ENCODE assay signal across 8 mouse cellular contexts in the genomic region with DNA sequence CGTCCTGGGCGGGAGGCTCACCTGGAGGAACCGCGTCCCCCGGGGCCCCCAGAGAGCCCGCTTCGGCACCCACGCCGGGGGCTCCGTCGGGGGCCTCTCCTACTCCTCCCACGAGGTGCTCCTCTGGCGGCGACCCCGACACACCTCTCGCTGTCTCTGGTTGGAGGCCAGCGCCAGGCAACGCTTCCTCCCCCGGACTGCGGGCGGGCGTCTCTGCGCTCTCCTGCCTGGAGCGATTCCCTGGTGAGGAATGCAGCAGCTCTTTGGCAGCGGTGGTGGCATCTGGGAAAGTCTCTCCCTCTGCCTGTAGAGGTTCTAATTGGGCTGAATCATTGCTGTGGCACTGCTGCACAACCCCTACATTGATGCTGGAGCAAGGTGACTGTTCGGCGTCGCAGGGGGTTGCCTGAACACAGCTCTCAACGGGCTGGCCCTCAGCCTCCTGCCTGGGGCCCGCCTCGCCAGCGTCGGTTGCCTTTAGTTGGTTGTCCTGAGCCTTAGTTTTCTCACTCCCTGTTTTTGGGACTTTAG.
DNase-seq lines count a peak whose midpoint lies in the region; ATAC-seq and TF ChIP-seq lines count a peak whose summit lies in the region.

No protein-coding gene starts in this region.

- no peak overlapping the region for H3K27ac ChIP-seq in forebrain, embryonic 14.5 days (ENCODE audit: low read depth, low read length)
- no peak overlapping the region for H3K27ac ChIP-seq in hindbrain, postnatal 0 days
- H3K27ac ChIP-seq in liver, embryonic 11.5 days (ENCODE audit: low read depth, low read length): no peak overlapping the region
- H3K27ac ChIP-seq in neural tube, embryonic 13.5 days (replicated peaks): no peak overlapping the region

- no peaks in the 10 kb centered on the region for H3K9me3 ChIP-seq in forebrain, embryonic 14.5 days (replicated peaks; ENCODE audit: control insufficient read depth, low read length)
- no peaks in the 10 kb centered on the region for H3K9me3 ChIP-seq in hindbrain, postnatal 0 days (ENCODE audit: low read length)
- no peaks in the 10 kb centered on the region for H3K9me3 ChIP-seq in liver, embryonic 11.5 days (ENCODE audit: control insufficient read depth, low read length)
- H3K9me3 ChIP-seq in neural tube, embryonic 13.5 days: no peaks in the 10 kb centered on the region

- peak overlapping the region; percentile 45 for H3K4me3 ChIP-seq in forebrain, embryonic 14.5 days (ENCODE audit: low read depth, low read length)
- H3K4me3 ChIP-seq in hindbrain, postnatal 0 days (ENCODE audit: low read length): peak overlapping the region; percentile 40
- H3K4me3 ChIP-seq in liver, embryonic 11.5 days (ENCODE audit: low read depth, low read length): peak overlapping the region; percentile 68
- H3K4me3 ChIP-seq in neural tube, embryonic 13.5 days: peak overlapping the region; percentile 50

- peak; percentile 59; the same call in 1 of the 2 replicates for ATAC-seq in frontal cortex, adult (ENCODE audit: low TSS enrichment)
- ATAC-seq in forebrain, embryonic 14.5 days: no peak; the same call in 1 of the 2 replicates
- ATAC-seq in hindbrain, postnatal 0 days: no peak
- ATAC-seq in liver, embryonic 11.5 days (replicated peaks; ENCODE audit: low FRiP score): no peak
- ATAC-seq in neural tube, embryonic 13.5 days (ENCODE audit: low read depth): peak; percentile 2; the same call in 1 of the 2 replicates

- H3K9ac ChIP-seq in forebrain, embryonic 14.5 days (ENCODE audit: low read length): no peak overlapping the region
- no peak overlapping the region for H3K9ac ChIP-seq in hindbrain, postnatal 0 days (replicated peaks; ENCODE audit: low read length)
- H3K9ac ChIP-seq in liver, embryonic 11.5 days (ENCODE audit: low read depth, low read length): no peak overlapping the region
- H3K9ac ChIP-seq in neural tube, embryonic 13.5 days: no peak overlapping the region

- H3K4me1 ChIP-seq in forebrain, embryonic 14.5 days (ENCODE audit: control insufficient read depth, insufficient read depth, low read length): peaks cover 7% of the 10 kb centered on the region; the same call in 1 of the 2 replicates
- peaks cover 2% of the 10 kb centered on the region; the same call in 1 of the 2 replicates for H3K4me1 ChIP-seq in hindbrain, postnatal 0 days (ENCODE audit: insufficient read depth, low read length)
- H3K4me1 ChIP-seq in liver, embryonic 11.5 days (replicated peaks; ENCODE audit: control insufficient read depth, insufficient read depth, low read length): peaks cover 13% of the 10 kb centered on the region
- H3K4me1 ChIP-seq in neural tube, embryonic 13.5 days (replicated peaks): peaks cover 35% of the 10 kb centered on the region

- TF ChIP-seq CTCF in hindbrain, postnatal 0 days (IDR thresholded peaks at IDR 0.05; ENCODE audit: low read depth): no peak

- WGBS in forebrain, embryonic 14.5 days: 1% methylated on average over 32 of the region's 33 CpGs
- under 1% methylated on average over 33 of the region's 33 CpGs for WGBS in hindbrain, postnatal 0 days
- WGBS in liver, embryonic 11.5 days: under 1% methylated on average over 33 of the region's 33 CpGs
- WGBS in neural tube, embryonic 13.5 days: 2% methylated on average over 33 of the region's 33 CpGs

- DNase-seq in frontal cortex, postnatal 10 days (ENCODE audit: low spot score in 2 of 2): no peak
- peak; percentile 68 for DNase-seq in ZHBTc4 (ENCODE audit: low read depth, low spot score)
- DNase-seq in forebrain, embryonic 14.5 days (ENCODE audit: low spot score): peak; percentile 22
- no peak for DNase-seq in hindbrain, postnatal 0 days (ENCODE audit: low spot score)
- DNase-seq in liver, embryonic 11.5 days (ENCODE audit: low spot score): peak; percentile 55
- DNase-seq in B cell, adult 2 months: no peak

- peak overlapping the region; percentile 67 for H3K4me2 ChIP-seq in forebrain, embryonic 14.5 days (ENCODE audit: low read length)
- peak overlapping the region; percentile 62 for H3K4me2 ChIP-seq in hindbrain, postnatal 0 days (ENCODE audit: low read depth, low read length)
- peak overlapping the region; percentile 83 for H3K4me2 ChIP-seq in liver, embryonic 11.5 days
- H3K4me2 ChIP-seq in neural tube, embryonic 13.5 days: peak overlapping the region; percentile 64

- no peaks in the 10 kb centered on the region for H3K36me3 ChIP-seq in forebrain, embryonic 14.5 days (ENCODE audit: control insufficient read depth, insufficient read depth, low read length)
- H3K36me3 ChIP-seq in hindbrain, postnatal 0 days (ENCODE audit: insufficient read depth, low read length): no peaks in the 10 kb centered on the region
- H3K36me3 ChIP-seq in liver, embryonic 11.5 days (ENCODE audit: control insufficient read depth, insufficient read depth, low read length): no peaks in the 10 kb centered on the region
- H3K36me3 ChIP-seq in neural tube, embryonic 13.5 days: no peaks in the 10 kb centered on the region

- peaks cover 49% of the 10 kb centered on the region for H3K27me3 ChIP-seq in forebrain, embryonic 14.5 days (replicated peaks; ENCODE audit: control insufficient read depth, insufficient read depth, low read length)
- H3K27me3 ChIP-seq in hindbrain, postnatal 0 days (ENCODE audit: insufficient read depth, low read length): peaks cover 48% of the 10 kb centered on the region
- H3K27me3 ChIP-seq in liver, embryonic 11.5 days (replicated peaks; ENCODE audit: control insufficient read depth, insufficient read depth, low read length): peaks cover 67% of the 10 kb centered on the region
- H3K27me3 ChIP-seq in neural tube, embryonic 13.5 days: peaks cover 89% of the 10 kb centered on the region

Comparison
In these comparisons a context has a peak if more than half of its experiments do, and no peak if none do; other contexts are left out.
1. ATAC-seq: peak in frontal cortex, adult (single experiment) and neural tube, embryonic 13.5 days (single experiment); none in forebrain, embryonic 14.5 days (single experiment), hindbrain, postnatal 0 days (single experiment) and liver, embryonic 11.5 days (single experiment).
2. DNase-seq: peak in ZHBTc4 (single experiment), forebrain, embryonic 14.5 days (single experiment) and liver, embryonic 11.5 days (single experiment); none in frontal cortex, postnatal 10 days (0 of 2), hindbrain, postnatal 0 days (single experiment) and B cell, adult 2 months (0 of 2).
3. Peak in every context shown above with its lines, with median percentiles within 50 percentile points of each other: H3K4me2 ChIP-seq and H3K4me3 ChIP-seq.